Mouse (Mus musculus): ENCODE results near the gene Nme8.

- TF ChIP-seq CTCF (IDR thresholded peaks at IDR 0.05; ENCODE audit: low read depth, low read length) (no peak), POLR2A (IDR thresholded peaks at IDR 0.05; ENCODE audit: extremely low read depth, insufficient read depth, low read length) (no peak)
Measured at GRCm38 (mm10) chr13:19604916-19605315, 92.7 kb downstream of the Nme8 start.

All from liver, adult 2 months (tissue).